Mouse (Mus musculus): ENCODE results near the gene Vdr. TPM values are rescaled to one million over a fixed set of nuclear protein-coding genes. Genes with fewer than 3 reads are reported as not detected.
A peak's percentile ranks its signal among the peaks of the same experiment; 100 is the strongest.

Vdr gene
- polyA plus RNA-seq, 1 experiment from 2014 or later, result 47.9 TPM

- no peak for ATAC-seq
Observed at GRCm38 (mm10) chr15:97858431-97858830, 52.0 kb downstream of the Vdr start.

GRCm38 (mm10) chr15:97854551-97854950 is 55.9 kb downstream of the Vdr start:
- no peak for ATAC-seq
- TF ChIP-seq CTCF (IDR thresholded peaks at IDR 0.05), result no peak
- ChIA-PET CTCF (interaction anchor here (0.6 to 1.9 kb wide), 6 partner anchors 18 to 187 kb away, joined by 3 to 20 read pairs (median 3); partner anchors contain the start of gene Tmem106c), POLR2A (interaction anchor here (0.6 to 1.0 kb wide), 2 partner anchors 98 to 153 kb away, joined by 3 to 6 read pairs; no protein-coding TSS in a partner anchor)
- no peaks in the 10 kb centered on the region for H3K27me3 ChIP-seq
- in situ Hi-C loops (cut with MboI; ENCODE audit: low pct_unique_long_range_greater_than_20kb), result loop anchor here (5.0 to 25.0 kb wide), 2 partner anchors 108 to 308 kb away; partner anchors contain the start of genes Asb8, Ccdc184 and Tmem106c
- DNase-seq (ENCODE audit: low read depth, low spot score), result no peak

More at GRCm38 (mm10) chr15:97858431-97858830, 52.0 kb downstream of the Vdr start:
- POLR2A ChIA-PET, result interaction anchor here (0.5 kb wide), 1 partner anchor 95 kb away, joined by 3 read pairs; no protein-coding TSS in a partner anchor
- CTCF ChIA-PET, result interaction anchor here (1.8 to 3.0 kb wide), 2 partner anchors 8 to 105 kb away, joined by 6 to 8 read pairs; partner anchors contain the start of gene Tmem106c
- no peak for DNase-seq (ENCODE audit: low read depth, low spot score)
- in situ Hi-C loops (cut with MboI; ENCODE audit: low pct_unique_long_range_greater_than_20kb), result loop anchor here (25.0 kb wide), 1 partner anchor 304 kb away; the partner anchor contains the start of genes Asb8 and Ccdc184
- TF ChIP-seq CTCF (IDR thresholded peaks at IDR 0.05), result no peak
- no peaks in the 10 kb centered on the region for H3K27me3 ChIP-seq

GRCm38 (mm10) chr15:97854059-97854458 is 56.4 kb downstream of the Vdr start:
- in situ Hi-C loops (cut with MboI; ENCODE audit: low pct_unique_long_range_greater_than_20kb), result loop anchor here (5.0 to 25.0 kb wide), 2 partner anchors 108 to 308 kb away; partner anchors contain the start of genes Asb8, Ccdc184 and Tmem106c

GRCm38 (mm10) chr15:97852291-97852690 is 58.1 kb downstream of the Vdr start:
- TF ChIP-seq CTCF (IDR thresholded peaks at IDR 0.05), result no peak
- DNase-seq (ENCODE audit: low read depth, low spot score) (no peak), ATAC-seq (no peak)
- ChIA-PET CTCF (interaction anchor here (2.6 to 5.6 kb wide), 5 partner anchors 69 to 186 kb away, joined by 23 to 31 read pairs (median 25); partner anchors contain the start of genes Slc48a1 and Tmem106c), POLR2A (no interaction called here)
- in situ Hi-C loops (cut with MboI; ENCODE audit: low pct_unique_long_range_greater_than_20kb), result loop anchor here (5.0 to 25.0 kb wide), 2 partner anchors 110 to 310 kb away; partner anchors contain the start of genes Asb8, Ccdc184 and Tmem106c
- H3K27me3 ChIP-seq, result no peaks in the 10 kb centered on the region

More at GRCm38 (mm10) chr15:97854059-97854458, 56.4 kb downstream of the Vdr start:
- ChIA-PET POLR2A (no interaction called here), CTCF (interaction anchor here (0.6 to 1.9 kb wide), 8 partner anchors 17 to 196 kb away, joined by 3 to 20 read pairs (median 3); partner anchors contain the start of gene Tmem106c)
- DNase-seq (ENCODE audit: low read depth, low spot score), result no peak
- no peak for TF ChIP-seq CTCF (IDR thresholded peaks at IDR 0.05)
- no peaks in the 10 kb centered on the region for H3K27me3 ChIP-seq
- no peak for ATAC-seq

- no peak for TF ChIP-seq CTCF (IDR thresholded peaks at IDR 0.05)
- in situ Hi-C loops (cut with MboI; ENCODE audit: low pct_unique_long_range_greater_than_20kb), result loop anchor here (5.0 to 25.0 kb wide), 2 partner anchors 111 to 311 kb away; partner anchors contain the start of genes Asb8, Ccdc184 and Tmem106c
- CTCF ChIA-PET, result interaction anchor here (0.6 to 5.6 kb wide), 33 partner anchors 8 to 185 kb away, joined by 3 to 54 read pairs (median 9); partner anchors contain the start of genes Slc48a1 and Tmem106c
- POLR2A ChIA-PET, result interaction anchor here (1.3 kb wide), 1 partner anchor 113 kb away, joined by 3 read pairs; the partner anchor contains the start of gene Tmem106c
- ATAC-seq (no peak), DNase-seq (ENCODE audit: low read depth, low spot score) (no peak)
- no peaks in the 10 kb centered on the region for H3K27me3 ChIP-seq
Observed at GRCm38 (mm10) chr15:97851011-97851410, 59.4 kb downstream of the Vdr start.

GRCm38 (mm10) chr15:97850441-97850840 is 60.0 kb downstream of the Vdr start:
- in situ Hi-C loops (cut with MboI; ENCODE audit: low pct_unique_long_range_greater_than_20kb), result loop anchor here (5.0 to 25.0 kb wide), 2 partner anchors 112 to 312 kb away; partner anchors contain the start of genes Asb8, Ccdc184 and Tmem106c
- no peak for DNase-seq (ENCODE audit: low read depth, low spot score)
- peak; percentile 71 for TF ChIP-seq CTCF (IDR thresholded peaks at IDR 0.05)
- no peak for ATAC-seq
- POLR2A ChIA-PET, result interaction anchor here (0.5 to 2.8 kb wide), 6 partner anchors 21 to 113 kb away, joined by 3 to 15 read pairs (median 4); partner anchors contain the start of gene Tmem106c
- no peaks in the 10 kb centered on the region for H3K27me3 ChIP-seq
- CTCF ChIA-PET, result interaction anchor here (0.7 to 5.6 kb wide), 32 partner anchors 9 to 184 kb away, joined by 3 to 54 read pairs (median 10); partner anchors contain the start of genes Slc48a1 and Tmem106c

- peak; percentile 79 for TF ChIP-seq CTCF (IDR thresholded peaks at IDR 0.05)
- POLR2A ChIA-PET, result interaction anchor here (0.9 to 2.8 kb wide), 8 partner anchors 20 to 61 kb away, joined by 3 to 15 read pairs (median 4); no protein-coding TSS in a partner anchor
- DNase-seq (ENCODE audit: low read depth, low spot score) (no peak), ATAC-seq (peak; percentile 24)
- H3K27me3 ChIP-seq, result no peaks in the 10 kb centered on the region
- in situ Hi-C loops (cut with MboI; ENCODE audit: low pct_unique_long_range_greater_than_20kb), result loop anchor here (5.0 kb wide), 2 partner anchors 57 to 132 kb away; no protein-coding TSS in a partner anchor
- CTCF ChIA-PET, result interaction anchor here (0.8 to 5.6 kb wide), 31 partner anchors 11 to 183 kb away, joined by 3 to 54 read pairs (median 10); partner anchors contain the start of genes Slc48a1 and Tmem106c
Observed at GRCm38 (mm10) chr15:97849116-97849911, 61.1 kb downstream of the Vdr start.

GRCm38 (mm10) chr15:97847866-97848265 is 62.6 kb downstream of the Vdr start:
- ATAC-seq (no peak), DNase-seq (ENCODE audit: low read depth, low spot score) (no peak)
- CTCF ChIA-PET, result interaction anchor here (1.4 to 5.6 kb wide), 9 partner anchors 10 to 182 kb away, joined by 4 to 40 read pairs (median 19); no protein-coding TSS in a partner anchor
- no peak for TF ChIP-seq CTCF (IDR thresholded peaks at IDR 0.05)
- H3K27me3 ChIP-seq, result no peaks in the 10 kb centered on the region
- in situ Hi-C loops (cut with MboI; ENCODE audit: low pct_unique_long_range_greater_than_20kb), result loop anchor here (5.0 kb wide), 2 partner anchors 56 to 131 kb away; no protein-coding TSS in a partner anchor
- POLR2A ChIA-PET, result interaction anchor here (0.6 to 2.8 kb wide), 7 partner anchors 8 to 171 kb away, joined by 3 to 15 read pairs (median 3); no protein-coding TSS in a partner anchor

GRCm38 (mm10) chr15:97847285-97847684 is 63.1 kb downstream of the Vdr start:
- ATAC-seq, result no peak

More at GRCm38 (mm10) chr15:97847285-97847684, 63.1 kb downstream of the Vdr start:
- DNase-seq (ENCODE audit: low read depth, low spot score), result no peak
- ChIA-PET POLR2A (interaction anchor here (0.8 to 1.5 kb wide), 4 partner anchors 10 to 36 kb away, joined by 3 to 4 read pairs (median 4); no protein-coding TSS in a partner anchor), CTCF (interaction anchor here (1.4 to 5.6 kb wide), 6 partner anchors 9 to 80 kb away, joined by 4 to 40 read pairs (median 24); no protein-coding TSS in a partner anchor)
- no peaks in the 10 kb centered on the region for H3K27me3 ChIP-seq
- TF ChIP-seq CTCF (IDR thresholded peaks at IDR 0.05), result no peak
- in situ Hi-C loops (cut with MboI; ENCODE audit: low pct_unique_long_range_greater_than_20kb), result loop anchor here (5.0 kb wide), 2 partner anchors 55 to 130 kb away; no protein-coding TSS in a partner anchor
